Mouse (Mus musculus) ES-E14 (cell line): Measurements from ENCODE around the gene Ptprg.

Experiments
- CHD2 ChIP-seq: IDR thresholded peaks from 2 replicates; pipeline ENCODE4 v1.6.1; 2014; ENCODE audit warnings: mild to moderate bottlenecking, low read depth, low read length, inconsistent platforms
- HCFC1 ChIP-seq: IDR thresholded peaks from 2 replicates; pipeline ENCODE4 v1.6.1; 2012; ENCODE audit warnings: low read length, inconsistent platforms, borderline replicate concordance; ENCODE audit not compliant: insufficient read depth
- MAFK ChIP-seq: IDR thresholded peaks from 2 replicates; pipeline ENCODE4 v1.6.1; 2014; ENCODE audit warnings: mild to moderate bottlenecking, low read depth, low read length, inconsistent platforms; ENCODE audit not compliant: insufficient read depth
- ZC3H11A ChIP-seq: IDR thresholded peaks from 2 replicates; pipeline ENCODE4 v1.6.1; 2012; ENCODE audit warnings: low read depth, mild to moderate bottlenecking, inconsistent platforms, low read length, borderline replicate concordance
- ZNF384 ChIP-seq: IDR thresholded peaks from 2 replicates; pipeline ENCODE4 v1.6.1; 2012; ENCODE audit warnings: low read depth, low read length, inconsistent platforms

DNA sequence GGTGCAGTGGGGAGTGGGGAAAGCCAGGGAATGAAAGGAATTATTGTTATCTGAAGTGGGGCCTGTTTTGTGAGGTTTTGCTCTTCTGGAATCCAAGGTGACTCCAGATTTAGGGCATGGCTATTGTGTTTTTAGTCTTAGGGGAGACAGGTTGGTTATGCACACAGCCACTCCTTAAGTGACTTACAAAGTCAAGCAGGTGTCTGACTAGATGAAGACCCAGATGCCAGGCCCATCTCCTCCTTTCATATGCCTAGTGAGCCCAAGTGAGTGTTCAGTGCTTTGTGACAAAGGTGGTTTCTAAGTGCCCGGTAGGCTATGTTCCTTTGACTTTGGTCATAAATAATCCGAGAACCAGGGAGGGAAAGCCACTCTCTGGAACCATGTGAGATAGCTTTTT, 381.2 kb downstream of the Ptprg start:
- TF ChIP-seq HCFC1 (no peak), ZNF384 (no peak), CHD2 (no peak), MAFK (no peak), ZC3H11A (no peak)
